In genomic region chr6:37871137-37871851, GRCm38 (mm10) we compare ENCODE assay signal across 8 mouse cellular contexts. TPM values are rescaled to one million over a fixed set of nuclear protein-coding genes. Genes with fewer than 3 reads are reported as not detected.
A peak's percentile ranks its signal among the peaks of the same experiment; 100 is the strongest.
DNase-seq lines count a peak whose midpoint lies in the region; ATAC-seq and TF ChIP-seq lines count a peak whose summit lies in the region.

No protein-coding gene starts in this region.

- H3K9me3 ChIP-seq in heart, embryonic 11.5 days (replicated peaks; ENCODE audit: control insufficient read depth, low read length) = peaks cover 25% of the 10 kb centered on the region
- peaks cover 44% of the 10 kb centered on the region for H3K9me3 ChIP-seq in kidney, embryonic 16.5 days (ENCODE audit: low read length)
- H3K9me3 ChIP-seq in liver, embryonic 15.5 days (replicated peaks) = peaks cover 19% of the 10 kb centered on the region
- H3K9me3 ChIP-seq in neural tube, embryonic 12.5 days = peaks cover 43% of the 10 kb centered on the region
- peaks cover 14% of the 10 kb centered on the region for H3K9me3 ChIP-seq in stomach, postnatal 0 days (ENCODE audit: control insufficient read depth, low read length)

- H3K4me2 ChIP-seq in heart, embryonic 11.5 days = peak overlapping the region; percentile 63
- peak overlapping the region; percentile 61 for H3K4me2 ChIP-seq in kidney, embryonic 16.5 days (replicated peaks; ENCODE audit: low read depth, low read length)
- H3K4me2 ChIP-seq in liver, embryonic 15.5 days = peak overlapping the region; percentile 91
- peak overlapping the region; percentile 55 for H3K4me2 ChIP-seq in neural tube, embryonic 12.5 days (replicated peaks)
- H3K4me2 ChIP-seq in stomach, postnatal 0 days (replicated peaks; ENCODE audit: low read depth) = peak overlapping the region; percentile 65

- no peak for TF ChIP-seq CTCF in embryonic fibroblast, embryonic 13.5 days (IDR thresholded peaks at IDR 0.05; ENCODE audit: borderline replicate concordance, insufficient read depth, low read length)
- TF ChIP-seq CTCF in stomach, postnatal 0 days (IDR thresholded peaks at IDR 0.05; ENCODE audit: low read depth) = peak; percentile 32

- peak overlapping the region; percentile 97 for H3K4me3 ChIP-seq in embryonic fibroblast, embryonic 13.5 days (ENCODE audit: insufficient read depth, low read length)
- peak overlapping the region; percentile 92 for H3K4me3 ChIP-seq in heart, embryonic 11.5 days (ENCODE audit: low read depth, low read length)
- peak overlapping the region; percentile 88 for H3K4me3 ChIP-seq in kidney, embryonic 16.5 days (ENCODE audit: low read length)
- H3K4me3 ChIP-seq in liver, embryonic 15.5 days (replicated peaks) = peak overlapping the region; percentile 91
- peak overlapping the region; percentile 91 for H3K4me3 ChIP-seq in neural tube, embryonic 12.5 days
- peak overlapping the region; percentile 89 for H3K4me3 ChIP-seq in stomach, postnatal 0 days (ENCODE audit: low read depth, low read length)

- peak; percentile 37 for ATAC-seq in heart, embryonic 11.5 days (replicated peaks; ENCODE audit: insufficient number of reproducible peaks, low FRiP score, low TSS enrichment)
- peak; percentile 52 for ATAC-seq in kidney, embryonic 16.5 days (ENCODE audit: low FRiP score, low TSS enrichment)
- peak; percentile 29 for ATAC-seq in liver, embryonic 15.5 days (ENCODE audit: insufficient read depth)
- ATAC-seq in neural tube, embryonic 12.5 days (ENCODE audit: low FRiP score, low read depth) = peak; percentile 71
- ATAC-seq in stomach, postnatal 0 days (ENCODE audit: low FRiP score, low TSS enrichment) = peak; percentile 41

- H3K4me1 ChIP-seq in embryonic fibroblast, embryonic 13.5 days (ENCODE audit: control insufficient read depth, insufficient read depth, low read length) = no peaks in the 10 kb centered on the region
- H3K4me1 ChIP-seq in heart, embryonic 11.5 days (ENCODE audit: control insufficient read depth, insufficient read depth, low read length) = no peaks in the 10 kb centered on the region
- H3K4me1 ChIP-seq in kidney, embryonic 16.5 days (ENCODE audit: insufficient read depth, low read length) = peaks cover 4% of the 10 kb centered on the region; the same call in 1 of the 2 replicates
- H3K4me1 ChIP-seq in liver, embryonic 15.5 days (replicated peaks) = peaks cover 20% of the 10 kb centered on the region
- H3K4me1 ChIP-seq in neural tube, embryonic 12.5 days = no peaks in the 10 kb centered on the region
- H3K4me1 ChIP-seq in stomach, postnatal 0 days (replicated peaks; ENCODE audit: control insufficient read depth, insufficient read depth) = no peaks in the 10 kb centered on the region

- TF ChIP-seq POLR2A in embryonic fibroblast, embryonic 13.5 days (IDR thresholded peaks at IDR 0.05; ENCODE audit: low read depth, low read length) = peak; percentile 42; the same call in 1 of the 2 replicates

- H3K27me3 ChIP-seq in heart, embryonic 11.5 days (ENCODE audit: control insufficient read depth, insufficient read depth, low read length) = no peaks in the 10 kb centered on the region
- no peaks in the 10 kb centered on the region for H3K27me3 ChIP-seq in kidney, embryonic 16.5 days (ENCODE audit: insufficient read depth, low read length)
- H3K27me3 ChIP-seq in liver, embryonic 15.5 days = no peaks in the 10 kb centered on the region
- H3K27me3 ChIP-seq in neural tube, embryonic 12.5 days (replicated peaks) = no peaks in the 10 kb centered on the region
- H3K27me3 ChIP-seq in stomach, postnatal 0 days (ENCODE audit: control insufficient read depth, insufficient read depth, low read length) = no peaks in the 10 kb centered on the region

- WGBS in heart, embryonic 11.5 days (ENCODE audit: insufficient replicate concordance) = 1% methylated on average over 60 of the region's 70 CpGs
- WGBS in kidney, embryonic 16.5 days = 0% methylated on average over 54 of the region's 70 CpGs
- WGBS in liver, embryonic 15.5 days (ENCODE audit: insufficient replicate concordance) = 1% methylated on average over 61 of the region's 70 CpGs
- under 1% methylated on average over 59 of the region's 70 CpGs for WGBS in neural tube, embryonic 12.5 days
- WGBS in stomach, postnatal 0 days = under 1% methylated on average over 66 of the region's 70 CpGs

- DNase-seq in 3T3-L1 (ENCODE audit: low read depth, low spot score) = peak; percentile 64
- DNase-seq in adrenal gland, adult 18-20 months (ENCODE audit: low spot score in 2 of 2) = peak; percentile 52 to 58
- peak; percentile 62 for DNase-seq in stomach, postnatal 0 days (ENCODE audit: low spot score)

- peaks cover 12% of the 10 kb centered on the region for H3K36me3 ChIP-seq in heart, embryonic 11.5 days (ENCODE audit: control insufficient read depth, insufficient read depth, low read length)
- H3K36me3 ChIP-seq in kidney, embryonic 16.5 days (ENCODE audit: insufficient read depth, low read length) = peaks cover 31% of the 10 kb centered on the region
- H3K36me3 ChIP-seq in liver, embryonic 15.5 days (replicated peaks) = peaks cover 30% of the 10 kb centered on the region
- H3K36me3 ChIP-seq in neural tube, embryonic 12.5 days = peaks cover 18% of the 10 kb centered on the region
- 0 out of 2 replicates have a peak, but pooled peaks cover 3% of the 10 kb centered on the region for H3K36me3 ChIP-seq in stomach, postnatal 0 days (ENCODE audit: control insufficient read depth, insufficient read depth, low read length)

- H3K27ac ChIP-seq in embryonic fibroblast, embryonic 13.5 days (ENCODE audit: insufficient read depth, low read length) = peak overlapping the region; percentile 75
- peak overlapping the region; percentile 99 for H3K27ac ChIP-seq in heart, embryonic 11.5 days (ENCODE audit: low read depth, low read length)
- peak overlapping the region; percentile 99 for H3K27ac ChIP-seq in kidney, embryonic 16.5 days (ENCODE audit: low read length)
- peak overlapping the region; percentile 93 for H3K27ac ChIP-seq in liver, embryonic 15.5 days (replicated peaks)
- peak overlapping the region; percentile 98 for H3K27ac ChIP-seq in neural tube, embryonic 12.5 days
- H3K27ac ChIP-seq in stomach, postnatal 0 days (replicated peaks) = peak overlapping the region; percentile 99

- TF ChIP-seq EP300 in stomach, postnatal 0 days (optimal IDR thresholded peaks at IDR 0.05) = no peak

- H3K9ac ChIP-seq in heart, embryonic 11.5 days (ENCODE audit: low read depth, low read length) = peak overlapping the region; percentile 97
- peak overlapping the region; percentile 96 for H3K9ac ChIP-seq in kidney, embryonic 16.5 days (replicated peaks; ENCODE audit: low read length)
- peak overlapping the region; percentile 95 for H3K9ac ChIP-seq in liver, embryonic 15.5 days
- peak overlapping the region; percentile 97 for H3K9ac ChIP-seq in neural tube, embryonic 12.5 days
- peak overlapping the region; percentile 97 for H3K9ac ChIP-seq in stomach, postnatal 0 days (ENCODE audit: low read length)

RNA-seq across cellular contexts. Expression of gene Trim24, which starts 0.7 kb away (rescaled TPM):
- 10 to 100 TPM; 22.8 to 27.3 TPM for total RNA-seq in adrenal gland, adult 18-20 months (2021)
- polyA plus RNA-seq in embryonic fibroblast, embryonic 13.5 days (2011; ENCODE audit: insufficient read length, low read depth, missing spikeins) = 35.6 and 42.0 TPM in 2 replicates
- 17.9 and 18.9 TPM in 2 replicates for polyA plus RNA-seq in heart, embryonic 11.5 days (2014; fragmentation: Nextera tagmentation; extraction: Ambion mirVana)
- polyA plus RNA-seq in kidney, embryonic 16.5 days (2015; fragmentation: Nextera tagmentation; extraction: Ambion mirVana) = 13.1 and 15.9 TPM in 2 replicates
- 3.0 and 3.3 TPM in 2 replicates for polyA plus RNA-seq in liver, embryonic 15.5 days (2015; fragmentation: Nextera tagmentation; extraction: Ambion mirVana)
- polyA plus RNA-seq in neural tube, embryonic 12.5 days (2016; fragmentation: Nextera tagmentation; extraction: Ambion mirVana) = 35.5 and 39.6 TPM in 2 replicates
- polyA plus RNA-seq in stomach, postnatal 0 days (2015; fragmentation: Nextera tagmentation; extraction: Ambion mirVana) = 5.6 and 6.4 TPM in 2 replicates

Comparison
In these comparisons a context has a peak if more than half of its experiments do, and no peak if none do; other contexts are left out.
1. Peak in every context shown above with its lines: DNase-seq, ATAC-seq, H3K4me3 ChIP-seq and H3K27ac ChIP-seq.